Mouse (Mus musculus) heart, postnatal 0 days (tissue): ENCODE data around the gene Vamp9. TPM values are rescaled to one million over a fixed set of nuclear protein-coding genes. Genes with fewer than 3 reads are reported as not detected.

ENCODE experiments used
- ATAC-seq: fragments of 200-750 bp; cut with Nextera tagmentation; 2 replicates; pipeline ENCODE4 v1.8.0; 2017; ENCODE audit warnings: low read depth, moderate number of reproducible peaks, moderate library complexity; ENCODE audit not compliant: insufficient read depth
- DNase-seq: peaks from one replicate; pipeline ENCODE4 v3.0.0-alpha.2; 2016; ENCODE audit warnings: low spot score
- H3K27ac ChIP-seq: fragments of 300-500 bp; sonication (generic); 2 replicates; pipeline ENCODE4 v1.5.1; 2014; ENCODE audit warnings: low read depth, mild to moderate bottlenecking
- H3K27me3 ChIP-seq: fragments of 300-500 bp; sonication (generic); 2 replicates; pipeline ENCODE4 v1.6.1; 2014; ENCODE audit warnings: low read length, mixed read lengths; ENCODE audit not compliant: control insufficient read depth, insufficient read depth
- H3K36me3 ChIP-seq: fragments of 300-500 bp; sonication (generic); replicated peaks from 2 replicates; pipeline ENCODE4 v1.6.1; 2014; ENCODE audit warnings: low read length, mixed read lengths; ENCODE audit not compliant: control insufficient read depth, insufficient read depth
- H3K4me1 ChIP-seq: fragments of 300-500 bp; sonication (generic); 2 replicates; pipeline ENCODE4 v1.6.1; 2014; ENCODE audit warnings: antibody characterized with exemption; ENCODE audit not compliant: control insufficient read depth, insufficient read depth
- H3K4me2 ChIP-seq: fragments of 300-500 bp; sonication (generic); 2 replicates; pipeline ENCODE4 v1.6.1; 2014; ENCODE audit warnings: low read depth, mild to moderate bottlenecking, low read length, moderate library complexity
- H3K4me3 ChIP-seq: fragments of 300-500 bp; sonication (generic); 2 replicates; pipeline ENCODE4 v1.5.1; 2014; ENCODE audit warnings: low read depth, low read length
- H3K9ac ChIP-seq: fragments of 300-500 bp; sonication (generic); replicated peaks from 2 replicates; pipeline ENCODE4 v1.6.1; 2014; ENCODE audit warnings: low read depth, low read length, mixed read lengths
- H3K9me3 ChIP-seq: fragments of 300-500 bp; sonication (generic); replicated peaks from 2 replicates; pipeline ENCODE4 v1.6.1; 2016; ENCODE audit warnings: low read length; ENCODE audit not compliant: control insufficient read depth
- CTCF ChIP-seq: IDR thresholded peaks from 2 replicates; pipeline ENCODE4 v1.5.1; 2016; ENCODE audit warnings: antibody characterized with exemption, control low read depth, low read depth
- EP300 ChIP-seq: IDR thresholded peaks from 2 replicates; pipeline ENCODE4 v1.6.1; 2016; ENCODE audit warnings: antibody characterized with exemption, low read depth
- whole genome bisulfite sequencing: fragments of 180-500 bp; shearing (Covaris S2); extraction: QIAGEN DNeasy Blood & Tissue Kit; methylation state at CpG from one replicate; pipeline ENCODE4 v1.1.7; 2014; 5-methylcytosine and 5-hydroxymethylcytosine counted together
- polyA plus RNA-seq: library from polyadenylated mRNA; unstranded; fragments of >200 nt; fragmentation: Nextera tagmentation; extraction: Ambion mirVana; gene quantifications from 2 replicates; pipeline ENCODE4 v1.2.1, GENCODE M21; 2015
- total RNA-seq: library from RNA; depleted of rRNA; stranded (reverse); fragments of >200 nt; gene quantifications from 2 replicates; pipeline ENCODE4 v1.2.3, GENCODE M21; 2014; ENCODE audit warnings: low replicate concordance; rRNA removed

Gene Vamp9
- total and polyA plus RNA-seq, 2 experiments from 2014 or later, result 0.72 TPM; not detected in 1

DNA sequence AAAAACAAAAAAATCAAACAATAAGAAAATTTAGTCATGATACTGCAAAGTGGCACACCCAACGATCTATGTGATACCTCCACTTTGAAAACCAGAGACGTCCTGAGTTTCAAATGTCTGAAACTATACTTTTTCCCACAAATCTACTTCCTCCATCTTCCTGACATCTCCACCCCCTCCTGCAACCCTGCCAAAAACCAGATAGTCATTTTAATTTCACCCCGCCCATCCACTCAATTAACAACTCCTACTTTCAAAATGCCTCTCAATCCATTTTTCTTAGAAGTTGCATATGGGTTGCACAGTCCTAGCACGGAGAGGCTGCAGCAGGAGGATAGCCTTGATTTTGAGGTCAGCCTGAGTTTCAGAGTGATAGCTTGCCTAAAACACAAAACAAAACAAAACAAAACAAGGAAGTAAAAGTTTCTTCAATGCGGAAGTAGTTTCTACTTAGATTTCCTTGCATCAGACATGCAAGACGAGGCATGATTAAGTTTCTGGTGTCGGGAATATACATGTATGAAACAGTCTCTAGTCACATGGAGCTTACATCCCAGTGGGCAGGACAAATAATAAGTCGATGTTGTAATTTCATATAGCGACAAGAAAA is 77.5 kb downstream of the Vamp9 start:
- Histone ChIP-seq H3K27ac (no peak overlapping the region), H3K9me3 (no peaks in the 10 kb centered on the region), H3K4me1 (peaks cover 4% of the 10 kb centered on the region; the same call in 1 of the 2 replicates), H3K27me3 (no peaks in the 10 kb centered on the region), H3K36me3 (no peaks in the 10 kb centered on the region), H3K9ac (no peak overlapping the region), H3K4me3 (no peak overlapping the region), H3K4me2 (no peak overlapping the region)
- ATAC-seq (no peak), DNase-seq (no peak)
- no peak for TF ChIP-seq EP300
- no peak for TF ChIP-seq CTCF
- WGBS, result 84% methylated on average over 9 of the region's 9 CpGs

DNA sequence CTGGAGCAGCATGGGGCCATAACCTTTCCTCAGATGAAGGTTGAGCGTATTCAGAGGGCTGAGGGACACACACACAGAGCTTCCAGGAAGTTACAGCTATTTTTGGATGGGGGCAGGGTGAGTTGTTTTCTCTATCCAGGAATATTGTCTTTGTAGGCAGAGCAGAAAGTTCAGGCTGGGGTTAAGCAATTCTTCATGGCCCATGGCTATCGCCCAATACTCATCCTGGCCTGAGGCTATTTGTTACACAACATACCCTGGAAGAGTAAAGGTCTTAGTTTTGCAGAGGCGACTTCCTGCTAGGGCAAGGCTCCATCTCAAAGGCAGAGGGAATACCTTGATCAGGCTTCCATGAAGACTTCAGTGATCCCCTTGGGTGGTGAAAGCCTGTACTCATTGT is 88.1 kb downstream of the Vamp9 start:
- ATAC-seq (no peak), DNase-seq (no peak)
- Histone ChIP-seq H3K27me3 (no peaks in the 10 kb centered on the region), H3K4me1 (no peaks in the 10 kb centered on the region), H3K4me3 (no peak overlapping the region), H3K36me3 (no peaks in the 10 kb centered on the region), H3K27ac (no peak overlapping the region), H3K9me3 (0 out of 2 replicates have a peak, but pooled peaks cover 8% of the 10 kb centered on the region), H3K4me2 (no peak overlapping the region), H3K9ac (no peak overlapping the region)
- TF ChIP-seq EP300, result no peak
- TF ChIP-seq CTCF, result no peak
- 66% methylated on average over 3 of the region's 3 CpGs for WGBS

GRCm38 (mm10) chr5:99994680-99995079 is 88.6 kb downstream of the Vamp9 start:
- Histone ChIP-seq H3K4me1 (no peaks in the 10 kb centered on the region), H3K27ac (no peak overlapping the region), H3K9ac (no peak overlapping the region), H3K27me3 (no peaks in the 10 kb centered on the region), H3K4me3 (no peak overlapping the region), H3K36me3 (no peaks in the 10 kb centered on the region), H3K9me3 (0 out of 2 replicates have a peak, but pooled peaks cover 8% of the 10 kb centered on the region), H3K4me2 (no peak overlapping the region)
- no peak for DNase-seq
- no peak for ATAC-seq
- 87% methylated on average over 3 of the region's 3 CpGs for WGBS
- TF ChIP-seq EP300, result no peak
- no peak for TF ChIP-seq CTCF

- WGBS, result 65% methylated on average over 7 of the region's 7 CpGs
- no peak for TF ChIP-seq CTCF
- Histone ChIP-seq H3K4me2 (no peak overlapping the region), H3K9ac (no peak overlapping the region), H3K27me3 (no peaks in the 10 kb centered on the region), H3K4me1 (no peaks in the 10 kb centered on the region), H3K9me3 (0 out of 2 replicates have a peak, but pooled peaks cover 8% of the 10 kb centered on the region), H3K27ac (no peak overlapping the region), H3K36me3 (no peaks in the 10 kb centered on the region), H3K4me3 (no peak overlapping the region)
- no peak for ATAC-seq
- no peak for DNase-seq
Measured at GRCm38 (mm10) chr5:100000048-100000447, 94.0 kb downstream of the Vamp9 start.

DNA sequence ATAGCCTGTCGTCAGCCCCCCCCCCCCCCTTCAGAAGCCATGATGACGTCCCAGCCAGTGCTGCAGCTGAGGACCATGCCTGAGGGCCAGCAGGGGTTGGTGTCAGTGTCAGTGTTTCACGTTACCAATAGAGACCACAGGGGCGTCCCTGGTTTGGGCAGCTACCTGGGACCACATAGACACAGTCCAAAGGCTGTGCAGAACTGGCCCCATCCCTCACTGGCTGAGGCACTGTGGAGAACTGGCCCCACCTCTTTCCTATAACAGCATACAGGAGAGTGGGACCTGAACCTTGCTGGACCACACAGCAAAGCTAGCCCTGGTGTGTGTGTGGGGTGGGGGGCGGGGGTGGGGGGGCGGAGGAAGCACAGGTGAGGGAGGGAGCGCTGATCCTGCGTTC is 94.4 kb downstream of the Vamp9 start:
- DNase-seq, result no peak
- H3K27ac ChIP-seq, result no peak overlapping the region
- no peaks in the 10 kb centered on the region for H3K36me3 ChIP-seq
- H3K4me2 ChIP-seq, result no peak overlapping the region
- 0 out of 2 replicates have a peak, but pooled peaks cover 8% of the 10 kb centered on the region for H3K9me3 ChIP-seq
- TF ChIP-seq CTCF (no peak), EP300 (no peak)
- H3K4me3 ChIP-seq, result no peak overlapping the region
- no peaks in the 10 kb centered on the region for H3K27me3 ChIP-seq
- ATAC-seq, result no peak
- peaks cover 1% of the 10 kb centered on the region; the same call in 1 of the 2 replicates for H3K4me1 ChIP-seq
- H3K9ac ChIP-seq, result no peak overlapping the region
- 50% methylated on average over 8 of the region's 8 CpGs for WGBS

Other genes starting within 250 kb of the Vamp9 start
- 21.4 and 29.8 TPM in 2 replicates for gene Rasgef1b, start 177.2 kb upstream of the Vamp9 start, total RNA-seq
- gene Rasgef1b, start 177.2 kb upstream of the Vamp9 start, polyA plus RNA-seq, result 18.7 and 19.0 TPM in 2 replicates
- 12.1 and 16.0 TPM in 2 replicates for gene Hnrnpd, start 72.7 kb downstream of the Vamp9 start, total RNA-seq
- 32.2 and 35.5 TPM in 2 replicates for gene Hnrnpd, start 72.7 kb downstream of the Vamp9 start, polyA plus RNA-seq
- gene 4930524J08Rik, start 72.8 kb downstream of the Vamp9 start, total RNA-seq, result 24.0 TPM in 1 of 2 replicates, not detected in the other
- gene 4930524J08Rik, start 72.8 kb downstream of the Vamp9 start, polyA plus RNA-seq, result 1.7 and 2.5 TPM in 2 replicates
- gene Hnrnpdl, start 133.4 kb downstream of the Vamp9 start, total RNA-seq, result 51.3 and 56.6 TPM in 2 replicates
- gene Hnrnpdl, start 133.4 kb downstream of the Vamp9 start, polyA plus RNA-seq, result 43.8 and 54.8 TPM in 2 replicates
- gene Enoph1, start 133.7 kb downstream of the Vamp9 start, total RNA-seq, result 6.0 and 17.8 TPM in 2 replicates
- gene Enoph1, start 133.7 kb downstream of the Vamp9 start, polyA plus RNA-seq, result 15.7 and 16.1 TPM in 2 replicates